Mouse (Mus musculus): ENCODE measurements around the gene Tubb4b.

The Tubb4b gene

GRCm38 (mm10) chr2:25174866-25175689 is 49.4 kb downstream of the Tubb4b start:
- no peak for TF ChIP-seq GATA4 (IDR thresholded peaks at IDR 0.05; ENCODE audit: insufficient replicate concordance, low read length)

GRCm38 (mm10) chr2:25173821-25174220 is 50.7 kb downstream of the Tubb4b start:
- no peak for TF ChIP-seq GATA4 (IDR thresholded peaks at IDR 0.05; ENCODE audit: insufficient replicate concordance, low read length)

GRCm38 (mm10) chr2:25172629-25173028 is 51.9 kb downstream of the Tubb4b start:
- TF ChIP-seq GATA4 (IDR thresholded peaks at IDR 0.05; ENCODE audit: insufficient replicate concordance, low read length), result no peak

Data from liver, adult (tissue).